Mouse (Mus musculus): ENCODE results near the gene Hnf4a. TPM values are rescaled to one million over a fixed set of nuclear protein-coding genes. Genes with fewer than 3 reads are reported as not detected.

The Hnf4a gene
- polyA plus RNA-seq (2015; fragmentation: Nextera tagmentation; extraction: Ambion mirVana): 0.27 and 0.40 TPM in 2 replicates

DNA sequence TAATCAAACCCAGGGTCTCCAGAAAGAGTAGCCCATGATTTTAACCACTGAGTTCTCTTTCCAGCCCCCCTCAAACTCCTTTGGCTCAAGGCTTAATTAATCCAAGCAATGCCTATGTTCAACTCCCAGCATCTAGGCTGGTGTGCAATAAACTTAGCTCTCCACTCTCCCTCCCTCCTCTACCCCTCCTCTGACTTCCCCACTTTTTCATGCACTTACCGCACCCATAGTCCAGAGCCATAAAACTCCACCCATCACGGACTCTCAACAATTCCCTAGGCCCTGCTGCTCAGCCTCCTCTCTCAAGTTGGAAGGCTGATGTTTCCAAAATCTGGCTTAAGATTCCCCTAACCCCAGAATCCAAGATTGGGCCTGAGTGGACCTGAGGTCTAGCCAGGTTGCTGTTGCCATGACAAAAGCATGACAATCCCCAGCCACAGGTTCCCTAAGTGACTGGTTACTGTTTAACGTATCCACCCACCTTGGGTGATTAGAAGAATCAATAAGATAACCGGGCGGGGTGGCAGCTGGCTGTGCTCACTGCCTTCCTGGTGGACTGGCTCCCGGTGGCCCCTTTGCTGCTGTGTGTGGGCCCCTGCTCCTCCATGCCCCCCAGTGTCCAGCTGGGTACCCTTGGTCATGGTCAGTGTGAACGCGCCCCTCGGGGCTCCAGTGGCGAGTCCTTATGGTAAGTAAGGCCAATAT lies at the start of gene Hnf4a:
Hnf4a (plus strand) TSS at position 509 of the 705 bp plus-strand sequence.

DNA sequence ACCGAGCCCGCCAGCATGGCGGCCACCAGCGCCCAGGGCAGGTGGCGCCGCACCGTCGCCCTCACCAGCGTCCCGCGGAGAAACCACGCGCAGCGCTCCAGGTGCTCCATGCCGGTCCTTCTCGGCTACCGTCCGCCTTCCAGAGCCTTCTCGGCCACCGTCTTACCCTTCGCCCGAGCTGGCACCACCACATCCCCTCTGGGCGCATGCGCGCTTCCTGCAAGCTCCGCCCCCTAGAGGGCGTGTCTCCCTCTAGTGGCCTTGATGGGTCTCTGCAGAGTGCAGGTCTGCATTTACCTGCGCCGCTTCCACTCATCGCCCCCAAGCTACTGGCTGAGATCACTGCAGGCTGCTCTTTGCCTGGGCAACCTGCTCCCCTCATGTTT lies 34.1 kb upstream of the Hnf4a start, which contains the start of gene Fitm2:
Fitm2 (minus strand) TSS at position 164 of the 386 bp plus-strand sequence.

DNA sequence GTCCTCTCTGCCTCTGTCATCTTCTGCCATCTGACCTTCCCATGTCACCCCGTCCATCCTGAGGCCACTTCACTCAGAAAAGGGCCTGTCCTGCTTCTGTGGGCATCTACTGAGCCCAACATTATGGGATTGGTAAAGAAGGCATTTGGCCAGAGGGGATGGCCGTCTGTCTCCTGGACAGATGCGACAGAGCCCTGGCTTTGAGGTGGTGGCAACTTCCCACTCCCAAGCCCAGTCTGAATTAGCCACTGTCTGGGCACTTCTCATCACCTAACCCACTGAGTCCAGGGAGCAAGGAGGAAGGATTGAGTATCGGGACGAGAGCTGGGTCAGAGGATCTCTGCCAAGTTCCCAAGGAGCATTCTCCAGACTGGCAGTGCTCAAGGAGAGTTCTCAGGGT lies 14.6 kb upstream of the Hnf4a start, which contains the start of gene R3hdml:
R3hdml (plus strand) TSS at position 301 of the 400 bp plus-strand sequence.

DNA sequence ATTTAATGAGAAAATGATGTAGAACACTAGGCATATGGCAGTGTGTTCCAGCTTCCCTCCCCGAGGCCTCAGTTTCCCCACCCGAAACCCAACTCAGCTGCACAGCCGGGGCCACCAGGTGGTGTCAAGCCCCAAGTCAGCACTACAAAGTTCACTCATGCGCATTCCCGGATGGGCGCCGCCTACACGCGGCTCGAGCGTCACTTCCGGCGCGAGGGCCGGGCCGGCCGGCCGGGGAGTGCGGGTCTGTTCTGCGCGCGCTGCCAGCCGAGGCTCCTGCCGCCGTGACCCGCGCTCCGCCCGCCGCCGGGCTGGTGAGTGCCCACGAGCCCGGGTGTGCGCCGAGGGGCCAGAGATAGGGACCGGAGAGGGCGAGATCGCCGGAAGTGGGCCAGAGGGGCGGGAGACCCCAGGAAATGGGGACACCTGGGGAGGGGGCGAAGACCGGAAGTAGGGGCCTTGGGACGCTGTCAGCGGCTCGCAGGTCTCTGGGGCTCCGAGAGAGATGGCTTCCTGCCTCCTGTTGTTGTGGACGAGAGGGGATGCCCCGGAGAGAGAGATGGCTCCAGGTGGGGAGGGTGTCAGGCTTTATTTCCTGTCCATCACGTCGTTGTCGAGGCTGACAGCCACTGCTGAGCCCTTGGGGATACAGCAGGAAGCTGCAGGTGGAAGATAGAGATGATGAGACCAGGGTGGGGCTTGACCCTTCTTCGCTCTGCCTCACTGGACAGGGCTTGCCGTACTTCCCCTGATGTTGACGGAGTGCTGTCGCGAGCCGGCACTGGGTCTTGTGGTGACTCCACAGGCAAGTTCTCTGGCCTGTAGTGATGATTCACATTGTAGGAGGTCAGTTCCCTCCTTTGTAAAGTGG lies 95.7 kb downstream of the Hnf4a start, which contains the start of gene Ttpal:
Ttpal (plus strand) TSS at position 214 of the 871 bp plus-strand sequence.

Other genes with a start within 250 kb of the Hnf4a start
- 63.2 and 68.0 TPM in 2 replicates for gene Jph2, start 108.8 kb upstream of the Hnf4a start, polyA plus RNA-seq (2015; fragmentation: Nextera tagmentation; extraction: Ambion mirVana)
- gene Oser1, start 82.1 kb upstream of the Hnf4a start, polyA plus RNA-seq (2015; fragmentation: Nextera tagmentation; extraction: Ambion mirVana): 48.4 and 49.5 TPM in 2 replicates
- 0.63 and 0.73 TPM in 2 replicates for gene Gdap1l1, start 68.3 kb upstream of the Hnf4a start, polyA plus RNA-seq (2015; fragmentation: Nextera tagmentation; extraction: Ambion mirVana)
- gene Fitm2, start 34.2 kb upstream of the Hnf4a start, polyA plus RNA-seq (2015; fragmentation: Nextera tagmentation; extraction: Ambion mirVana): 6.5 and 7.5 TPM in 2 replicates
- gene R3hdml, start 14.5 kb upstream of the Hnf4a start, polyA plus RNA-seq (2015; fragmentation: Nextera tagmentation; extraction: Ambion mirVana): not detected in 2 replicates
- 20.8 and 24.4 TPM in 2 replicates for gene Ttpal, start 95.5 kb downstream of the Hnf4a start, polyA plus RNA-seq (2015; fragmentation: Nextera tagmentation; extraction: Ambion mirVana)
- gene Serinc3, start 138.3 kb downstream of the Hnf4a start, polyA plus RNA-seq (2015; fragmentation: Nextera tagmentation; extraction: Ambion mirVana): 54.9 and 58.0 TPM in 2 replicates
- gene Pkig, start 151.6 kb downstream of the Hnf4a start, polyA plus RNA-seq (2015; fragmentation: Nextera tagmentation; extraction: Ambion mirVana): 125 and 140 TPM in 2 replicates
- gene Ada, start 243.4 kb downstream of the Hnf4a start, polyA plus RNA-seq (2015; fragmentation: Nextera tagmentation; extraction: Ambion mirVana): 10.2 and 11.6 TPM in 2 replicates

Data from urinary bladder, postnatal 0 days (tissue).